Mouse (Mus musculus): Measurements from ENCODE around the gene Prim2. TPM values are rescaled to one million over a fixed set of nuclear protein-coding genes. Genes with fewer than 3 reads are reported as not detected.

Prim2 gene
- polyA plus RNA-seq, 1 experiment from 2014 or later, result 33.5 TPM

- no peaks in the 10 kb centered on the region for H3K27me3 ChIP-seq (replicated peaks; ENCODE audit: control insufficient read depth, insufficient read depth, low read length)
- H3K4me1 ChIP-seq (replicated peaks; ENCODE audit: control insufficient read depth, insufficient read depth, low read length), result no peaks in the 10 kb centered on the region
- H3K9me3 ChIP-seq (ENCODE audit: control insufficient read depth, low read length), result no peaks in the 10 kb centered on the region
- no peak overlapping the region for H3K4me2 ChIP-seq (ENCODE audit: low read length)
- no peak overlapping the region for H3K4me3 ChIP-seq (replicated peaks; ENCODE audit: low read length)
- no peak overlapping the region for H3K9ac ChIP-seq (replicated peaks; ENCODE audit: low read depth, low read length)
- ATAC-seq, result no peak; the same call in 1 of the 2 replicates
- WGBS, result 53% methylated on average over 3 of the region's 3 CpGs
- no peak overlapping the region for H3K27ac ChIP-seq (ENCODE audit: low read length)
- no peaks in the 10 kb centered on the region for H3K36me3 ChIP-seq (ENCODE audit: control insufficient read depth, insufficient read depth)
Observed at GRCm38 (mm10) chr1:33599698-33600097, 69.9 kb downstream of the Prim2 start.

DNA sequence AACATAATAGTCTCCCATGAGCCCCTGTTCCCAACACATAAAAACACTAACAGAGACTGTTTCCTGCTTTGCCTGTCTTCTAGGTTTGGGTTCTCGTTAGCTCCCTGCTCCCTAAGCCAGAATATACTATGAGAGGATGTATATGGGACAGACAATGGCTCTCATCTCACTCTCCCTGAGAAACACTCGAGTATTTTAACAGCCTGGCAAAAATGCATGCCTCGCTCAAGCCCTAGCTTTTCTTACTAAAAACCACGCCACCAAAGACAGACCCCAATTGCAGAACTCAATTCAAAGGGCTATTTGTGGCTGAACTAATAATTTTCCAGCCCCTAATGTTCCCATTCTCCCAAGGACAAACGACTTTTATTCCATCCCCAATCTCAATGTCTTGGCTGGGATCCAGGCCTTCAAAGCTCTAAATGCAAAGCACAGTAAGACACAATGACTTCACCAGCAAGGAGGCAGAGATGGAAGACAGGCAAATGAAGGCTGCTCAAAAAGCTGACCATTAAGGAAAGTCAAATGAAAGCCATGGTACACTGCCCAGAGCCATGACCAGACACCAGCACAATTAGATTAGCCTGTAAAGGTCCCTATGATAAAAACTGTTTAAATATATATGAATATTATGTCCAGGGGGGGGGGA lies 70.5 kb downstream of the Prim2 start:
- no peaks in the 10 kb centered on the region for H3K4me1 ChIP-seq (replicated peaks; ENCODE audit: control insufficient read depth, insufficient read depth, low read length)
- no peaks in the 10 kb centered on the region for H3K9me3 ChIP-seq (ENCODE audit: control insufficient read depth, low read length)
- H3K27me3 ChIP-seq (replicated peaks; ENCODE audit: control insufficient read depth, insufficient read depth, low read length), result no peaks in the 10 kb centered on the region
- no peak overlapping the region for H3K4me3 ChIP-seq (replicated peaks; ENCODE audit: low read length)
- 16% methylated on average over 5 of the region's 5 CpGs for WGBS
- no peaks in the 10 kb centered on the region for H3K36me3 ChIP-seq (ENCODE audit: control insufficient read depth, insufficient read depth)
- H3K27ac ChIP-seq (ENCODE audit: low read length), result no peak overlapping the region
- no peak overlapping the region for H3K9ac ChIP-seq (replicated peaks; ENCODE audit: low read depth, low read length)
- ATAC-seq, result peak; percentile 70
- H3K4me2 ChIP-seq (ENCODE audit: low read length), result no peak overlapping the region

DNA sequence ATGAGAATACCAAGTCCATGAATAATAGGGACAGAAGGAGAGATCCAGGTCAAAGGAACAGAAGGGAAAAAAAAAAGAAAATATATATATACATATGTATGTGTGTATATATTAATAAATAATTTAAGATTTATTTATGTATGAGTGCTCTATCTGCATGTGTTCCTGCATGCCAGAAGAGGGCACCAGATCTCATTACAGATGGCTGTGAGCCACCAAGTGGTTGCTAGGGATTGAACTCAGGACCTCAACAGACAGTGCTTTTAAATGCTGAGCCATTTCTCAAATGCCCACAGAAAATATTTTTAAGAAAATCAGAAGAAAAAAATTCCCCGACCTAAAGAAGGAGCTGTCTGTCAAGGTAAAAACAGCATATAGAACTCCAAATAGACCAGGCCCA lies 72.6 kb downstream of the Prim2 start:
- Histone ChIP-seq H3K9ac (replicated peaks; ENCODE audit: low read depth, low read length) (no peak overlapping the region), H3K9me3 (ENCODE audit: control insufficient read depth, low read length) (no peaks in the 10 kb centered on the region), H3K36me3 (ENCODE audit: control insufficient read depth, insufficient read depth) (no peaks in the 10 kb centered on the region), H3K4me2 (ENCODE audit: low read length) (no peak overlapping the region), H3K4me1 (replicated peaks; ENCODE audit: control insufficient read depth, insufficient read depth, low read length) (no peaks in the 10 kb centered on the region), H3K27me3 (replicated peaks; ENCODE audit: control insufficient read depth, insufficient read depth, low read length) (no peaks in the 10 kb centered on the region), H3K27ac (ENCODE audit: low read length) (no peak overlapping the region), H3K4me3 (replicated peaks; ENCODE audit: low read length) (no peak overlapping the region)
- WGBS, result 87% methylated on average over 1 of the region's 1 CpGs
- no peak for ATAC-seq

DNA sequence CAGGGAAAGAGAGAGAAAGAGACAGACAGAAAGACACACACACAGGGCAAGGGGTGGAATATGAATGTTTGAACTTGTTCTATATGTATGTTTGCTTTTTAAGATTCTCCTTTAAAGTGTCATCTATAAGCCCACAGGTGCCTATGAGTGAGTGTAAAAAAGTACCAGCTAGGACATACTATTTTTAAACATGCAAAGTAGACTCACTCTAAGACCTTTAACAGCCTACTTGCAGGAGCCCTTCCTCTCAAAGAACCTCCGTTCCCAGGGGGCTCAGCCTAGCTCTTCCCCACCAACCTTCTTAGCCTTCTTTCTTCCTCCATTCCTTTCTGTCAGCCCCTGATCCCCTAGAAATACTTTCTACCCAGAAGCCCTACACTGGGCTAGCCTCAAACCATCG lies 73.7 kb downstream of the Prim2 start:
- Histone ChIP-seq H3K9me3 (ENCODE audit: control insufficient read depth, low read length) (no peaks in the 10 kb centered on the region), H3K36me3 (ENCODE audit: control insufficient read depth, insufficient read depth) (no peaks in the 10 kb centered on the region), H3K27ac (ENCODE audit: low read length) (no peak overlapping the region), H3K9ac (replicated peaks; ENCODE audit: low read depth, low read length) (no peak overlapping the region), H3K4me3 (replicated peaks; ENCODE audit: low read length) (no peak overlapping the region), H3K27me3 (replicated peaks; ENCODE audit: control insufficient read depth, insufficient read depth, low read length) (no peaks in the 10 kb centered on the region), H3K4me1 (replicated peaks; ENCODE audit: control insufficient read depth, insufficient read depth, low read length) (no peaks in the 10 kb centered on the region), H3K4me2 (ENCODE audit: low read length) (no peak overlapping the region)
- 91% methylated on average over 2 of the region's 2 CpGs for WGBS
- ATAC-seq, result no peak

DNA sequence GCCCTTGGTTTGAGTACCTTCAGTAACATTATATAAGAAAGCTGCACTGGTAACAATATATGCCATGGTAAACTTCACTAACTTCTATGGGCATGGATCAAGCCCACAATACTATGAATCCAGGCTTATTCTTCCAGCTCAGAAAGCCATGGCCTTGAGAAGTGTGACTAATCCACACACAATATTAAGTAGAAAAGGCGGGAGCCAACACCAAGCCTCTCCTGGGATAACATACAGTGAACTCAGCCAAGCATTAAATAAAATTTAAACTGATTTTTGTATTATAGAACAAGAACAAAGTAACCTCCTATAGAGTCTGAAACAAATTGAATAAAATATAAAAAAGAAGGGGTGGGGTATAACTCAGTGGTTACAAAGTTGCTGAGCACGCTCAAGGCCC lies 74.6 kb downstream of the Prim2 start:
- Histone ChIP-seq H3K9ac (replicated peaks; ENCODE audit: low read depth, low read length) (no peak overlapping the region), H3K4me2 (ENCODE audit: low read length) (no peak overlapping the region)

GRCm38 (mm10) chr1:33593718-33594388 lies 75.7 kb downstream of the Prim2 start:
- no peaks in the 10 kb centered on the region for H3K36me3 ChIP-seq (ENCODE audit: control insufficient read depth, insufficient read depth)
- H3K27ac ChIP-seq (ENCODE audit: low read length), result no peak overlapping the region
- H3K4me2 ChIP-seq (ENCODE audit: low read length), result no peak overlapping the region
- no peaks in the 10 kb centered on the region for H3K27me3 ChIP-seq (replicated peaks; ENCODE audit: control insufficient read depth, insufficient read depth, low read length)
- no peak overlapping the region for H3K9ac ChIP-seq (replicated peaks; ENCODE audit: low read depth, low read length)
- ATAC-seq, result no peak
- no peaks in the 10 kb centered on the region for H3K9me3 ChIP-seq (ENCODE audit: control insufficient read depth, low read length)
- 90% methylated on average over 4 of the region's 4 CpGs for WGBS
- H3K4me1 ChIP-seq (replicated peaks; ENCODE audit: control insufficient read depth, insufficient read depth, low read length), result no peaks in the 10 kb centered on the region
- no peak overlapping the region for H3K4me3 ChIP-seq (replicated peaks; ENCODE audit: low read length)

More for the DNA sequence above, 74.6 kb downstream of the Prim2 start:
- Histone ChIP-seq H3K4me1 (replicated peaks; ENCODE audit: control insufficient read depth, insufficient read depth, low read length) (no peaks in the 10 kb centered on the region), H3K4me3 (replicated peaks; ENCODE audit: low read length) (no peak overlapping the region), H3K36me3 (ENCODE audit: control insufficient read depth, insufficient read depth) (no peaks in the 10 kb centered on the region), H3K9me3 (ENCODE audit: control insufficient read depth, low read length) (no peaks in the 10 kb centered on the region), H3K27me3 (replicated peaks; ENCODE audit: control insufficient read depth, insufficient read depth, low read length) (no peaks in the 10 kb centered on the region), H3K27ac (ENCODE audit: low read length) (no peak overlapping the region)
- no peak for ATAC-seq
- 72% methylated on average over 2 of the region's 2 CpGs for WGBS

- no peak for ATAC-seq
- no peaks in the 10 kb centered on the region for H3K9me3 ChIP-seq (ENCODE audit: control insufficient read depth, low read length)
- no peak overlapping the region for H3K4me3 ChIP-seq (replicated peaks; ENCODE audit: low read length)
- H3K4me1 ChIP-seq (replicated peaks; ENCODE audit: control insufficient read depth, insufficient read depth, low read length), result no peaks in the 10 kb centered on the region
- no peaks in the 10 kb centered on the region for H3K36me3 ChIP-seq (ENCODE audit: control insufficient read depth, insufficient read depth)
- H3K27ac ChIP-seq (ENCODE audit: low read length), result no peak overlapping the region
- no peaks in the 10 kb centered on the region for H3K27me3 ChIP-seq (replicated peaks; ENCODE audit: control insufficient read depth, insufficient read depth, low read length)
- no peak overlapping the region for H3K4me2 ChIP-seq (ENCODE audit: low read length)
- 94% methylated on average over 7 of the region's 7 CpGs for WGBS
- H3K9ac ChIP-seq (replicated peaks; ENCODE audit: low read depth, low read length), result no peak overlapping the region
Observed at GRCm38 (mm10) chr1:33591997-33592608, 77.5 kb downstream of the Prim2 start.

GRCm38 (mm10) chr1:33590556-33591411 lies 78.8 kb downstream of the Prim2 start:
- Histone ChIP-seq H3K9me3 (ENCODE audit: control insufficient read depth, low read length) (no peaks in the 10 kb centered on the region), H3K4me1 (replicated peaks; ENCODE audit: control insufficient read depth, insufficient read depth, low read length) (no peaks in the 10 kb centered on the region), H3K27me3 (replicated peaks; ENCODE audit: control insufficient read depth, insufficient read depth, low read length) (no peaks in the 10 kb centered on the region), H3K9ac (replicated peaks; ENCODE audit: low read depth, low read length) (no peak overlapping the region), H3K36me3 (ENCODE audit: control insufficient read depth, insufficient read depth) (no peaks in the 10 kb centered on the region), H3K4me3 (replicated peaks; ENCODE audit: low read length) (no peak overlapping the region), H3K4me2 (ENCODE audit: low read length) (no peak overlapping the region), H3K27ac (ENCODE audit: low read length) (no peak overlapping the region)
- peak; percentile 61; the same call in 1 of the 2 replicates for ATAC-seq
- WGBS, result 67% methylated on average over 8 of the region's 8 CpGs

DNA sequence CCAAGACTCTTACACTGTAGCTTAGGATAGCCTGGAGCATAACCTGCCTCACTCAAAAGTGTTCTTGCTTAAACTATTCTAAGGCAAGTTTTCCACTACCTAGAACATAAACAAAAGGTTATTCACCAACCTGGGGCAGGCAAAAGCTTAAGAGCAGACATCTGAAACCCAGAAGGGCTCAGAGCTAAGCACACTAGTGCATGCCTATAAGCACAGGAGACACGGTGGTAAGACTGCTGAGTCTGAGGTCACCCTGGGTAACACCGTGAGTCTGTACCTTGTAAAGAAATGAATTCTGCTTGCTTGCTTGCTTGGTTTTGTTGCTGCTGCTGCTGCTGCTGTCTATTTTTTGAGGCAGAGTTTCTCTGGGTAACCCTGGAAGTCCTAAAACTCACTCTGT lies 80.1 kb downstream of the Prim2 start:
- Histone ChIP-seq H3K9ac (replicated peaks; ENCODE audit: low read depth, low read length) (no peak overlapping the region), H3K4me3 (replicated peaks; ENCODE audit: low read length) (no peak overlapping the region)
- WGBS, result 55% methylated on average over 2 of the region's 2 CpGs

More for the DNA sequence above, 80.1 kb downstream of the Prim2 start:
- H3K4me1 ChIP-seq (replicated peaks; ENCODE audit: control insufficient read depth, insufficient read depth, low read length), result no peaks in the 10 kb centered on the region
- no peak overlapping the region for H3K4me2 ChIP-seq (ENCODE audit: low read length)
- no peak overlapping the region for H3K27ac ChIP-seq (ENCODE audit: low read length)
- no peak for ATAC-seq
- H3K27me3 ChIP-seq (replicated peaks; ENCODE audit: control insufficient read depth, insufficient read depth, low read length), result no peaks in the 10 kb centered on the region
- H3K36me3 ChIP-seq (ENCODE audit: control insufficient read depth, insufficient read depth), result no peaks in the 10 kb centered on the region
- H3K9me3 ChIP-seq (ENCODE audit: control insufficient read depth, low read length), result no peaks in the 10 kb centered on the region

Data from forebrain, embryonic 16.5 days (tissue).